Mouse (Mus musculus) lung, embryonic 14.5 days (tissue): ENCODE data around the gene Btbd16. TPM values are rescaled to one million over a fixed set of nuclear protein-coding genes. Genes with fewer than 3 reads are reported as not detected.

Experiments used
- ATAC-seq: fragments of 200-750 bp; cut with Nextera tagmentation; 2 replicates; pipeline ENCODE4 v1.8.0; 2017; ENCODE audit warnings: mild to moderate bottlenecking, moderate TSS enrichment, moderate library complexity; ENCODE audit not compliant: insufficient read depth
- DNase-seq: peaks from one replicate; pipeline ENCODE4 v3.0.0-alpha.2; 2015
- H3K27ac ChIP-seq: fragments of 300-500 bp; sonication (generic); 2 replicates; pipeline ENCODE4 v1.5.1; 2014; ENCODE audit warnings: low read depth, mild to moderate bottlenecking, moderate library complexity
- H3K27me3 ChIP-seq: fragments of 300-500 bp; sonication (generic); 2 replicates; pipeline ENCODE4 v1.6.1; 2014; ENCODE audit warnings: low read length, control low read depth; ENCODE audit not compliant: insufficient read depth
- H3K36me3 ChIP-seq: fragments of 300-500 bp; sonication (generic); 2 replicates; pipeline ENCODE4 v1.6.1; 2014; ENCODE audit warnings: control low read depth; ENCODE audit not compliant: insufficient read depth
- H3K4me1 ChIP-seq: fragments of 300-500 bp; sonication (generic); 2 replicates; pipeline ENCODE4 v1.6.1; 2014; ENCODE audit warnings: antibody characterized with exemption, control low read depth; ENCODE audit not compliant: insufficient read depth
- H3K4me2 ChIP-seq: fragments of 300-500 bp; sonication (generic); 2 replicates; pipeline ENCODE4 v1.6.1; 2014; ENCODE audit warnings: mild to moderate bottlenecking
- H3K4me3 ChIP-seq: fragments of 300-500 bp; sonication (generic); 2 replicates; pipeline ENCODE4 v1.5.1; 2014; ENCODE audit warnings: low read depth, low read length
- H3K9ac ChIP-seq: fragments of 300-500 bp; sonication (generic); 2 replicates; pipeline ENCODE4 v1.6.1; 2014
- H3K9me3 ChIP-seq: fragments of 300-500 bp; sonication (generic); 2 replicates; pipeline ENCODE4 v1.6.1; 2016; ENCODE audit warnings: low read depth, low read length, control low read depth
- CTCF ChIP-seq: IDR thresholded peaks from 2 replicates; pipeline ENCODE4 v1.5.1; 2016; ENCODE audit warnings: antibody characterized with exemption, low read depth
- WGBS: fragments of 180-500 bp; shearing (Covaris S2); extraction: QIAGEN DNeasy Blood & Tissue Kit; methylation state at CpG from one replicate; pipeline ENCODE4 v1.1.7; 2014; 5-methylcytosine and 5-hydroxymethylcytosine counted together
- polyA plus RNA-seq: library from polyadenylated mRNA; unstranded; fragments of >200 nt; fragmentation: Nextera tagmentation; extraction: Ambion mirVana; gene quantifications from 2 replicates; pipeline ENCODE4 v1.2.1, GENCODE M21; 2014

The Btbd16 gene
- polyA plus RNA-seq, 1 experiment from 2014 or later, result not detected

- no peak overlapping the region for H3K27ac ChIP-seq
- DNase-seq, result no peak
- no peak for ATAC-seq
- no peak for TF ChIP-seq CTCF
- WGBS, result 76% methylated on average over 3 of the region's 3 CpGs
- H3K9me3 ChIP-seq, result no peaks in the 10 kb centered on the region
- H3K4me1 ChIP-seq, result peaks cover 10% of the 10 kb centered on the region; the same call in 1 of the 2 replicates
- H3K4me2 ChIP-seq, result no peak overlapping the region
- H3K27me3 ChIP-seq, result no peaks in the 10 kb centered on the region
- H3K36me3 ChIP-seq, result no peaks in the 10 kb centered on the region
- no peak overlapping the region for H3K4me3 ChIP-seq
- no peak overlapping the region for H3K9ac ChIP-seq
Observed at GRCm38 (mm10) chr7:130788950-130789349, 15.1 kb downstream of the Btbd16 start.

- H3K36me3 ChIP-seq, result no peaks in the 10 kb centered on the region
- no peak overlapping the region for H3K27ac ChIP-seq
- ATAC-seq (no peak), DNase-seq (no peak)
- peaks cover 10% of the 10 kb centered on the region; the same call in 1 of the 2 replicates for H3K4me1 ChIP-seq
- H3K4me3 ChIP-seq, result no peak overlapping the region
- TF ChIP-seq CTCF, result no peak
- H3K27me3 ChIP-seq, result no peaks in the 10 kb centered on the region
- H3K4me2 ChIP-seq, result no peak overlapping the region
- H3K9me3 ChIP-seq, result no peaks in the 10 kb centered on the region
- H3K9ac ChIP-seq, result no peak overlapping the region
- WGBS, result 81% methylated on average over 7 of the region's 7 CpGs
Observed at GRCm38 (mm10) chr7:130789456-130789855, 15.6 kb downstream of the Btbd16 start.

GRCm38 (mm10) chr7:130793671-130794070, 19.8 kb downstream of the Btbd16 start:
- H3K4me2 ChIP-seq, result no peak overlapping the region
- H3K27ac ChIP-seq, result no peak overlapping the region
- no peak for TF ChIP-seq CTCF
- H3K36me3 ChIP-seq, result no peaks in the 10 kb centered on the region
- ATAC-seq (no peak), DNase-seq (no peak)
- no peak overlapping the region for H3K9ac ChIP-seq
- no peaks in the 10 kb centered on the region for H3K4me1 ChIP-seq
- H3K9me3 ChIP-seq, result no peaks in the 10 kb centered on the region
- H3K27me3 ChIP-seq, result no peaks in the 10 kb centered on the region
- no peak overlapping the region for H3K4me3 ChIP-seq
- WGBS, result 73% methylated on average over 9 of the region's 9 CpGs

GRCm38 (mm10) chr7:130796786-130797185, 22.9 kb downstream of the Btbd16 start:
- Histone ChIP-seq H3K27me3 (no peaks in the 10 kb centered on the region), H3K27ac (no peak overlapping the region), H3K36me3 (no peaks in the 10 kb centered on the region), H3K4me1 (no peaks in the 10 kb centered on the region), H3K4me2 (no peak overlapping the region), H3K9ac (no peak overlapping the region), H3K9me3 (no peaks in the 10 kb centered on the region), H3K4me3 (no peak overlapping the region)
- DNase-seq (no peak), ATAC-seq (no peak)
- 58% methylated on average over 8 of the region's 8 CpGs for WGBS
- TF ChIP-seq CTCF, result peak; percentile 58

- DNase-seq, result no peak
- 77% methylated on average over 6 of the region's 6 CpGs for WGBS
- no peak for ATAC-seq
Observed at GRCm38 (mm10) chr7:130797524-130797923, 23.7 kb downstream of the Btbd16 start.

GRCm38 (mm10) chr7:130799418-130799817, 25.5 kb downstream of the Btbd16 start:
- no peak for DNase-seq
- H3K4me3 ChIP-seq, result no peak overlapping the region

More at GRCm38 (mm10) chr7:130797524-130797923, 23.7 kb downstream of the Btbd16 start:
- H3K4me1 ChIP-seq, result no peaks in the 10 kb centered on the region
- no peaks in the 10 kb centered on the region for H3K27me3 ChIP-seq
- H3K4me3 ChIP-seq, result no peak overlapping the region
- H3K4me2 ChIP-seq, result no peak overlapping the region
- no peak for TF ChIP-seq CTCF
- H3K36me3 ChIP-seq, result no peaks in the 10 kb centered on the region
- H3K27ac ChIP-seq, result no peak overlapping the region
- H3K9ac ChIP-seq, result no peak overlapping the region
- H3K9me3 ChIP-seq, result no peaks in the 10 kb centered on the region

GRCm38 (mm10) chr7:130800681-130801080, 26.8 kb downstream of the Btbd16 start:
- no peaks in the 10 kb centered on the region for H3K4me1 ChIP-seq
- TF ChIP-seq CTCF, result no peak
- no peaks in the 10 kb centered on the region for H3K9me3 ChIP-seq
- H3K27me3 ChIP-seq, result no peaks in the 10 kb centered on the region
- 27% methylated on average over 4 of the region's 4 CpGs for WGBS
- no peaks in the 10 kb centered on the region for H3K36me3 ChIP-seq
- H3K4me3 ChIP-seq, result no peak overlapping the region
- H3K27ac ChIP-seq, result no peak overlapping the region
- no peak overlapping the region for H3K9ac ChIP-seq
- ATAC-seq (no peak), DNase-seq (no peak)
- H3K4me2 ChIP-seq, result no peak overlapping the region

More at GRCm38 (mm10) chr7:130799418-130799817, 25.5 kb downstream of the Btbd16 start:
- no peak overlapping the region for H3K9ac ChIP-seq
- H3K4me1 ChIP-seq, result no peaks in the 10 kb centered on the region
- no peak overlapping the region for H3K27ac ChIP-seq
- H3K27me3 ChIP-seq, result no peaks in the 10 kb centered on the region
- ATAC-seq, result no peak
- no peak for TF ChIP-seq CTCF
- 68% methylated on average over 10 of the region's 10 CpGs for WGBS
- H3K4me2 ChIP-seq, result no peak overlapping the region
- no peaks in the 10 kb centered on the region for H3K9me3 ChIP-seq
- no peaks in the 10 kb centered on the region for H3K36me3 ChIP-seq

- TF ChIP-seq CTCF, result no peak
- WGBS, result 77% methylated on average over 4 of the region's 4 CpGs
- ATAC-seq (no peak), DNase-seq (no peak)
- H3K4me1 ChIP-seq, result no peaks in the 10 kb centered on the region
- H3K9me3 ChIP-seq, result no peaks in the 10 kb centered on the region
- no peak overlapping the region for H3K27ac ChIP-seq
- no peak overlapping the region for H3K9ac ChIP-seq
- H3K4me3 ChIP-seq, result no peak overlapping the region
- H3K4me2 ChIP-seq, result no peak overlapping the region
- no peaks in the 10 kb centered on the region for H3K36me3 ChIP-seq
- no peaks in the 10 kb centered on the region for H3K27me3 ChIP-seq
Observed at GRCm38 (mm10) chr7:130801811-130802210, 27.9 kb downstream of the Btbd16 start.
